Mouse (Mus musculus): Measurements from ENCODE around the gene Bloc1s2.

DNA sequence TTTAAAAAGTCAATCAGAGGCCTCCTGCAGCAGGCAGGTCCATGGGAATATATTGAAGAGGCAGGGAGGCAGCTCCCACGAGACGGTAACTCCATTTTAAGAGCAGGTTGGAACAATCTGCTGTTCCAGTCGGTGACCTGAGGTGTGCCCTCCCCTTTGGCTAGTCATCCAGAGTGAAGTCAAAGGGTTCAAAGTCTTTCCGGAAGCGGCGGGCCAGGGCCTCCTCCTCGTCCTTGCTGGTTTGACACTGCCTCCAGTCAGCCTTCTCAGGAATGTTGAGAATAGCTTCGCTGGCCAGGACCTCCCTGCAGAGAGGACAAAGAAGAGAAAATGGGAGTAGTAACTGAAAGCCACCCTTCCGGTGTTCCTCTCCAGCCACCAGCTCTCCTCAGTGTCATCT, 35.9 kb downstream of the Bloc1s2 start:
- TF ChIP-seq CTCF (IDR thresholded peaks at IDR 0.05; ENCODE audit: extremely low read depth, insufficient read length, insufficient replicate concordance, low read depth, low read length) (no peak), POLR2A (IDR thresholded peaks at IDR 0.05; ENCODE audit: low read depth, low read length) (no peak)

Measured in small intestine, adult 2 months (tissue).